Mouse (Mus musculus): ENCODE measurements around the gene Dnah8. TPM values are rescaled to one million over a fixed set of nuclear protein-coding genes. Genes with fewer than 3 reads are reported as not detected.

Gene Dnah8
- total and polyA plus RNA-seq, 3 experiments: 15.4 to 143 (median 19.5) TPM

GRCm38 (mm10) chr17:30681604-30682003, 57.5 kb downstream of the Dnah8 start:
- Histone ChIP-seq H3K36me3 (ENCODE audit: control insufficient read depth in 1 of 2, insufficient read depth in 2 of 2, low read length in 2 of 2) (no peaks in the 10 kb centered on the region), H3K27ac (ENCODE audit: control insufficient read depth, low read depth, low read length) (no peak overlapping the region), H3K4me1 (ENCODE audit: control insufficient read depth in 1 of 2, insufficient read depth in 2 of 2, low read length in 2 of 2) (no peaks in the 10 kb centered on the region), H3K4me3 (ENCODE audit: control insufficient read depth in 1 of 2, insufficient read depth in 1 of 2, low read depth in 2 of 2, low read length in 2 of 2) (no peak overlapping the region), H3K9ac (ENCODE audit: control insufficient read depth, low read depth, low read length, poor library complexity, severe bottlenecking) (no peak overlapping the region), H3K9me3 (replicated peaks; ENCODE audit: insufficient read depth, low read length) (no peaks in the 10 kb centered on the region), H3K79me2 (ENCODE audit: control insufficient read depth, insufficient read depth, low read length, poor library complexity) (no peaks in the 10 kb centered on the region), H3K27me3 (ENCODE audit: control insufficient read depth in 1 of 2, insufficient read depth in 2 of 2, low read length in 2 of 2) (no peaks in the 10 kb centered on the region)
- TF ChIP-seq JUND (IDR thresholded peaks at IDR 0.05; ENCODE audit: low read depth, low read length) (no peak), ETS1 (IDR thresholded peaks at IDR 0.05; ENCODE audit: low read depth, low read length) (peak; percentile 54), BHLHE40 (IDR thresholded peaks at IDR 0.05; ENCODE audit: borderline replicate concordance, low read depth, low read length) (peak; percentile 70), HCFC1 (IDR thresholded peaks at IDR 0.05; ENCODE audit: low read depth, low read length) (no peak), SMC3 (IDR thresholded peaks at IDR 0.05; ENCODE audit: low read depth, low read length) (peak; percentile 96), MAX (IDR thresholded peaks at IDR 0.05; ENCODE audit: low read length) (peak; percentile 90), MYC (IDR thresholded peaks at IDR 0.05; ENCODE audit: low read depth, low read length) (peak; percentile 99), ZNF384 (IDR thresholded peaks at IDR 0.05; ENCODE audit: low read depth, low read length) (peak; percentile 63), ELF1 (IDR thresholded peaks at IDR 0.05; ENCODE audit: low read depth, low read length) (peak; percentile 61; the same call in 1 of the 2 replicates), RAD21 (IDR thresholded peaks at IDR 0.05; ENCODE audit: low read depth, low read length) (peak; percentile 98), CTCF (IDR thresholded peaks at IDR 0.05 in 2 of 3, conservative IDR thresholded peaks at IDR 0.05 in 1 of 3; ENCODE audit: control insufficient read depth in 1 of 3, insufficient read depth in 1 of 3, low read depth in 2 of 3, low read length in 3 of 3, poor library complexity in 1 of 3, severe bottlenecking in 1 of 3) (peak; percentile 97 to 99 (median 97)), MXI1 (IDR thresholded peaks at IDR 0.05; ENCODE audit: low read depth, low read length) (peak; percentile 95), TCF12 (IDR thresholded peaks at IDR 0.05; ENCODE audit: low read depth, low read length) (peak; percentile 9; the same call in 1 of the 2 replicates), SIN3A (IDR thresholded peaks at IDR 0.05; ENCODE audit: low read length) (peak; percentile 96), GABPA (IDR thresholded peaks at IDR 0.05; ENCODE audit: low read depth, low read length) (no peak), ZC3H11A (IDR thresholded peaks at IDR 0.05; ENCODE audit: low read depth, low read length) (peak; percentile 97)
- DNase-seq (ENCODE audit: low read depth, low spot score): peak; percentile 92

GRCm38 (mm10) chr17:30690181-30690580, 66.0 kb downstream of the Dnah8 start:
- Histone ChIP-seq H3K27ac (ENCODE audit: control insufficient read depth, low read depth, low read length) (no peak overlapping the region), H3K9ac (ENCODE audit: control insufficient read depth, low read depth, low read length, poor library complexity, severe bottlenecking) (no peak overlapping the region), H3K9me3 (replicated peaks; ENCODE audit: insufficient read depth, low read length) (no peaks in the 10 kb centered on the region), H3K4me1 (ENCODE audit: control insufficient read depth in 1 of 2, insufficient read depth in 2 of 2, low read length in 2 of 2) (peaks cover 0 to 10% of the 10 kb centered on the region in 2 experiments; a peak in 2 of 4 replicates), H3K27me3 (ENCODE audit: control insufficient read depth in 1 of 2, insufficient read depth in 2 of 2, low read length in 2 of 2) (no peaks in the 10 kb centered on the region), H3K36me3 (ENCODE audit: control insufficient read depth in 1 of 2, insufficient read depth in 2 of 2, low read length in 2 of 2) (peaks cover 2 to 6% of the 10 kb centered on the region in 2 experiments; a peak in 3 of 4 replicates), H3K79me2 (ENCODE audit: control insufficient read depth, insufficient read depth, low read length, poor library complexity) (no peaks in the 10 kb centered on the region), H3K4me3 (ENCODE audit: control insufficient read depth in 1 of 2, insufficient read depth in 1 of 2, low read depth in 2 of 2, low read length in 2 of 2) (no peak overlapping the region)
- TF ChIP-seq JUND (IDR thresholded peaks at IDR 0.05; ENCODE audit: low read depth, low read length) (no peak), GABPA (IDR thresholded peaks at IDR 0.05; ENCODE audit: low read depth, low read length) (no peak), MAFK (IDR thresholded peaks at IDR 0.05; ENCODE audit: borderline replicate concordance, low read depth, low read length) (no peak), ZNF384 (IDR thresholded peaks at IDR 0.05; ENCODE audit: low read depth, low read length) (no peak), MYC (IDR thresholded peaks at IDR 0.05; ENCODE audit: low read depth, low read length) (no peak), EP300 (IDR thresholded peaks at IDR 0.05; ENCODE audit: low read depth in 1 of 2, low read length in 2 of 2) (no peak), ZC3H11A (IDR thresholded peaks at IDR 0.05; ENCODE audit: low read depth, low read length) (no peak), MYB (IDR thresholded peaks at IDR 0.05; ENCODE audit: low read depth, low read length) (no peak), POLR2A (IDR thresholded peaks at IDR 0.05; ENCODE audit: control insufficient read depth in 1 of 2, insufficient read depth in 1 of 2, low read depth in 1 of 2, low read length in 2 of 2, poor library complexity in 1 of 2) (no peak), MAX (IDR thresholded peaks at IDR 0.05; ENCODE audit: low read length) (no peak)
- DNase-seq (ENCODE audit: low read depth, low spot score): no peak

Measured in MEL (cell line).